Mouse (Mus musculus) olfactory bulb, adult 2 months (tissue): ENCODE results near the gene Ccm2. TPM values are rescaled to one million over a fixed set of nuclear protein-coding genes. Genes with fewer than 3 reads are reported as not detected.

Experiments used
- H3K27ac ChIP-seq: fragments of 200-500 bp; 2 replicates; pipeline ENCODE4 v1.5.1; 2012; ENCODE audit warnings: low read depth, low read length; ENCODE audit not compliant: insufficient read depth
- H3K4me1 ChIP-seq: fragments of 200-500 bp; 2 replicates; pipeline ENCODE4 v1.6.1; 2012; ENCODE audit warnings: low read length; ENCODE audit not compliant: control insufficient read depth, insufficient read depth
- H3K4me3 ChIP-seq: fragments of 200-500 bp; 2 replicates; pipeline ENCODE4 v1.5.1; 2012; ENCODE audit warnings: mild to moderate bottlenecking, low read depth, low read length, moderate library complexity; ENCODE audit not compliant: insufficient read depth
- CTCF ChIP-seq: fragments of 200-500 bp; IDR thresholded peaks from 2 replicates; pipeline ENCODE4 v1.5.1; 2012; ENCODE audit warnings: low read depth, mild to moderate bottlenecking, low read length, moderate library complexity; ENCODE audit not compliant: insufficient read depth
- POLR2A ChIP-seq: fragments of 200-500 bp; IDR thresholded peaks from 2 replicates; pipeline ENCODE4 v1.6.1; 2012; ENCODE audit warnings: mild to moderate bottlenecking, low read depth, low read length, moderate library complexity; ENCODE audit not compliant: insufficient read depth
- WGBS: fragments of 180-500 bp; shearing (Covaris S2); methylation state at CpG from one replicate; pipeline ENCODE4 v1.1.7; 2018; 5-methylcytosine and 5-hydroxymethylcytosine counted together
- polyA plus RNA-seq: library from polyadenylated mRNA; stranded (reverse); fragments of >200 nt; gene quantifications from 2 replicates; pipeline ENCODE4 v1.2.4, GENCODE M21; 2012; ENCODE audit warnings: low replicate concordance; ENCODE audit not compliant: missing spikeins, insufficient read depth, insufficient read length

Gene Ccm2
- polyA plus RNA-seq, 1 experiment, result not detected

DNA sequence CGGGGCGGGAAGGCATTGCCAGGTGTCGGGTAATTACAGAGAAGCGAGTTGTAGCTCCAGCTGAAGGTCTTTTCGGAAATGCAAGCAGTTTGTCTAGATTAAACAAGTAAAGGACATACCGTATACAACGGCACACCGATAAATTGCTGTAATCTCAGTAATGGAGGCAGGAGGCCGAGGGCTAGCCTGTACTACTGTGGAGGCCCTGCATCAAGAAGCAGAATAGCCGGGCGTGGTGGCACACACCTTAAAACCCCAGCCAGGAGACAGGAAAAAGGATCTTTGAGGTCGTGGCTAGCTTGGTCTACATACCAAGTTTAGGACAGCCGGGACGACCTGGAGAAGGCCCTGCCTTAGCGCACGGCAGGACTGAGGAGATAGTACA, 79.7 kb downstream of the Ccm2 start:
- H3K27ac ChIP-seq, result peak overlapping the region; percentile 88
- peak overlapping the region; percentile 98 for H3K4me3 ChIP-seq
- H3K4me1 ChIP-seq, result peaks cover 18% of the 10 kb centered on the region
- 11% methylated on average over 16 of the region's 16 CpGs for WGBS
- TF ChIP-seq CTCF (no peak), POLR2A (no peak)

DNA sequence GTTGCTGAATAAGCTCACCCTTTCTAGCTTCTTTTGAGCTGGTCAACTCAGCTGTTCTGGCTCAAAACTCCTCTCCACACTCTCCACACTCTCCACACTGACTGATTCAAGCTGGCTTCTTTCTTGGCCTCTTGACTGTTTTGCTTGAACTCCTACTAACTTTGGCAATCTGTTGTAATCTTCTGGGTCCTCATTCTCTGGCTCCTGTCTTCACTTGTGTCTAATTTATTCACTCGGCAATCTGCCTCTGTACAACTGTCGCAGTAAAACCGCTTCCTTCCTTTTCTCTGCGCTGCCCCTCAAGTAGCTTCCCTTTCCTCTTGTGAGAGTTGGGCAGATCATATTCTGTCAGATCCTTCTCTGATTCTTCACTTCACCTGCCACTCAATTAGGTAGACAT, 81.0 kb downstream of the Ccm2 start:
- TF ChIP-seq CTCF (no peak), POLR2A (no peak)
- WGBS, result 86% methylated on average over 4 of the region's 4 CpGs
- Histone ChIP-seq H3K27ac (no peak overlapping the region), H3K4me3 (no peak overlapping the region), H3K4me1 (peaks cover 18% of the 10 kb centered on the region)

DNA sequence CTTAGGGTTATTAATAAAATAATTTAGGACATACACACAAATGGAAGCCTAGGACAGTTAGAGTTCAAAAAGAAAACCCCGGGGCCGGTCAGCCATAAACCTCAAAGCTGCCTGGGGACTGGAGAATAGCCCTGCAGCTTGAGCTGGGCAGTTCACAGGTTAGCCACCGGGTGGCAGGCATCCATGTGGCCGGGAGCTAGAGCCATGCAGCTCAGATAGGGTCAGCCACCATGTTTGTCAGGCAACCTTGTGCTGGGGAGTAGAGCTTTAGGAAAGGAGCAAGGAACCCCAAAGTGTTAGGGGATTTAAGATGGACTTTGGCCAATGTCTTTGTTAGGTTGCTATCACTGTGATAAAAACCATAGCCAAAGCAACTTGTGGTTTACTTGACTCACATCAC, 81.9 kb downstream of the Ccm2 start:
- Histone ChIP-seq H3K27ac (no peak overlapping the region), H3K4me3 (no peak overlapping the region), H3K4me1 (peaks cover 16% of the 10 kb centered on the region)
- TF ChIP-seq POLR2A (no peak), CTCF (peak; percentile 40; the same call in 1 of the 2 replicates)
- WGBS, result 26% methylated on average over 4 of the region's 4 CpGs

DNA sequence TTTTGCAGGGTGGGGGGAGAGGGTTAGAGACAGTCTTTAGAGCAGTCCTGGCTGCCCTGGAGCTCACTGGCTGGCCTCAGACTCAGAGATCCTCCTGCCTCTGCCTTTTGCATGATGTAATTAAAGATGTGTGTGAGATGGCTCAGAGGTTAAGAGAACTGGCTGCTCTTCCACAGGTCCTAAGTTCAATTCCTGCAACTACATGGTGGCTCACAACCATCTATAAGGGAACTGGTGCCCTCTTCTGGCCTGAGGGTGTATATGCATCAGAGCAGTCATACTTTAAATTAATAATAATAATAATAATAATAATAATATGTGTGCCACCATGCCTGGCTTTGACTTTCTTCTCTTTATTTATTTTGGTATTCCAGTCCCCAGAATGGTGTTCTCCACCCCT, 83.0 kb downstream of the Ccm2 start:
- TF ChIP-seq CTCF (no peak), POLR2A (no peak)
- H3K4me1 ChIP-seq, result peaks cover 6% of the 10 kb centered on the region; the same call in 1 of the 2 replicates
- no peak overlapping the region for H3K4me3 ChIP-seq
- no peak overlapping the region for H3K27ac ChIP-seq

DNA sequence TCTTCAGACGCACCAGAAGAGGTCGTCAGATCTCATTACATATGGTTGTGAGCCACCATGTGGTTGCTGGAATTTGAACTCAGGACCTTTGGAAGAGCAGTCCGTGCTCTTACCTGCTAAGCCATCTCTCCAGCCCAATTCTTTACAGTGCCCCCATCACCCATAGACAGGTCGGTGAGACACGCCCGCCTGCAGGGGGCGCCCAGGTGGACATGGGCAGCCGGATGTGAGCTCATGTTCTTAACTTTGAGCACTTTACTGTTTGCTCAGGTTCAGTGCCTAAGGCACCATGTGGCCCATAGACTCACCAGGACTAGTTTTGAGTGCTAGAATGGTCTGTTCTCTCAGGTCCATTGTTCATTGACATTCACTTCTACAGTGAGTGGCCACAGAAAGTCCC, 89.5 kb downstream of the Ccm2 start:
- no peaks in the 10 kb centered on the region for H3K4me1 ChIP-seq
- no peak overlapping the region for H3K27ac ChIP-seq
- TF ChIP-seq POLR2A, result no peak
- no peak for TF ChIP-seq CTCF
- no peak overlapping the region for H3K4me3 ChIP-seq
- 76% methylated on average over 8 of the region's 8 CpGs for WGBS

DNA sequence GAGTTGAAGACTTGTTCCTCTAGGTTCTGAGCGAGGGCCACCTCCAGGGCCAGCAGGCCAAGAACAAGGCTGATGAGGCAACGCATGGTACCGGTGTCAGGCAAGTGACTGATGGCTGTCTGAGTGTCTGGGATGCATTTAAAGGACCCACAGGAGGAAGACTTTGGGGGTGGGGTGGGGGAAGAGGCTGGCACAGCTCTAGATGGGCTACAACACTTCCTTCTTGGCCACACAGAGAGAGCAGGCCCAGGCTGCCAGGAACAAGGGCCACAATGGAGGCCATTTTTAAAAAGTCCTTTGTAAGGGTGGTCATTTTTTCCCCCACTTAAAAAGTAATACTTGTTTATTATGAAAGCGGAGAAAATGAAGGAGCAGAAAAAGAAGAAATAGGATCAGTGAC, 91.8 kb downstream of the Ccm2 start, which contains the start of gene Wap:
Gene Wap (minus strand): TSS at position 101 of the 400 bp plus-strand sequence.
- 93% methylated on average over 4 of the region's 4 CpGs for WGBS
- no peak for TF ChIP-seq POLR2A
- TF ChIP-seq CTCF, result no peak
- H3K27ac ChIP-seq, result no peak within 1 kb of the TSS
- H3K4me3 ChIP-seq, result no peak within 1 kb of the TSS
- H3K4me1 ChIP-seq, result no peaks in the 10 kb centered on the region

DNA sequence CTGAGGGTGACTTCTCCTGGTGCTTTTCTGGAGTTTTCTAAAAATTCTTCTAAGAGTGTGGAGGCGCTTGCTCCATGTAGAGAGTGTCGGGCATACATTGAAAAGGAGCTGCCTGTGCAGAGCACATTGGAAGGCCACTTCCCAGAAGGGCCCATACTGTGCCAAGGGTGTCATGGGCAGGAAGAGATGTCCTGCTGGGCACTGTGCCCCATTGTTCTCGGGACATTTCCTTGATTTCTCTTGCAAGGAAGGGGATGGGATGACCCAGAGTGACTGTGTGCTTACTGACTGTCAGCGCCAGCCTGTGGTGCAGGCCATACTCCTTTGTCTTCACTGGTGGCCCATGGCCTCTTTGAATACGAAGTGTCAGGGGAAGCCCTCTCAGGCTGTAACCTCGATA, 92.4 kb downstream of the Ccm2 start:
- TF ChIP-seq POLR2A, result no peak
- WGBS, result 83% methylated on average over 6 of the region's 6 CpGs
- Histone ChIP-seq H3K4me3 (no peak overlapping the region), H3K27ac (no peak overlapping the region), H3K4me1 (no peaks in the 10 kb centered on the region)

DNA sequence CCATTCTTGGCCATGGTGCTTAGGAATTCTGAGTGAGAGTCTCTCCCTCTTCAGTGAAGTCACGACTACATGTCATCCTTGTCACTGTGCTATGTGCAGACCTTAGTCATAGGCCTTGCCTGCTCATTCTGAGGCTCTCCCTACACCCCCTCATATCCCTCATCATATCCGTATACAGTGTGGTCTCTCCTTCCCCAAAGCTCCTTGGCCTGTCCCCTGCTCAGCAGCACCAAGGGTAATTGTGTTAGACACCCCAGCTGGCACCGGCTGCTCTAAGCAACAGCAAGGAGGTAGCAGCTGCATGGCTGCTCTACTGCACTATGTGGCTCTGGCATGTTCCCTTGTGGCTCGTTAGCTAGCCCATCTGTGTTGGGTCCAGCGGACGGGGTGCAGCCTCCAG, 97.9 kb downstream of the Ccm2 start:
- 71% methylated on average over 6 of the region's 6 CpGs for WGBS

More for the DNA sequence above, 97.9 kb downstream of the Ccm2 start:
- Histone ChIP-seq H3K27ac (no peak overlapping the region), H3K4me3 (no peak overlapping the region), H3K4me1 (no peaks in the 10 kb centered on the region)
- TF ChIP-seq POLR2A (no peak), CTCF (no peak)

Other genes starting within 250 kb of the Ccm2 start
- gene Zmiz2, start 157.8 kb upstream of the Ccm2 start, polyA plus RNA-seq, result not detected in 2 replicates
- 1,597 TPM in 1 of 2 replicates, not detected in the other for gene Ppia, start 131.4 kb upstream of the Ccm2 start, polyA plus RNA-seq
- not detected in 2 replicates for gene H2afv, start 102.4 kb upstream of the Ccm2 start, polyA plus RNA-seq
- gene Purb, start 71.0 kb upstream of the Ccm2 start, polyA plus RNA-seq, result 146 and 170 TPM in 2 replicates
- not detected in 2 replicates for gene Myo1g, start 25.9 kb upstream of the Ccm2 start, polyA plus RNA-seq
- gene Nacad, start 59.2 kb downstream of the Ccm2 start, polyA plus RNA-seq, result not detected in 2 replicates
- gene Tbrg4, start 79.2 kb downstream of the Ccm2 start, polyA plus RNA-seq, result not detected in 2 replicates
- not detected in 2 replicates for gene Wap, start 91.8 kb downstream of the Ccm2 start, polyA plus RNA-seq
- not detected in 2 replicates for gene Ramp3, start 111.6 kb downstream of the Ccm2 start, polyA plus RNA-seq